ENCODE assay signal across 10 mouse cellular contexts in genomic region chr7:45415636-45416035, GRCm38 (mm10). TPM values are rescaled to one million over a fixed set of nuclear protein-coding genes. Genes with fewer than 3 reads are reported as not detected.
A peak's percentile ranks its signal among the peaks of the same experiment; 100 is the strongest.
DNase-seq lines count a peak whose midpoint lies in the region; ATAC-seq and TF ChIP-seq lines count a peak whose summit lies in the region.
"Had no signal": no experiment of that assay in that cellular context is flagged by ENCODE, and none has a peak within 500 bp of the region (broad histone marks: within the 10 kb centered on the region; RNA-seq: fewer than 3 reads in every experiment).

No protein-coding gene starts in this region.

- peak overlapping the region; percentile 49 for H3K9ac ChIP-seq in ES-Bruce4 (ENCODE audit: low read depth, poor library complexity, severe bottlenecking)
- H3K9ac ChIP-seq in embryonic facial prominence, embryonic 13.5 days: 0 out of 2 replicates have a peak overlapping the region, but pooled peaks have one; percentile 12
- H3K9ac ChIP-seq in liver, embryonic 15.5 days: no peak overlapping the region

- peaks cover 10% of the 10 kb centered on the region for H3K4me1 ChIP-seq in ES-Bruce4 (ENCODE audit: control insufficient read depth, insufficient read depth, low read length)
- H3K4me1 ChIP-seq in embryonic facial prominence, embryonic 13.5 days: peaks cover 49% of the 10 kb centered on the region
- H3K4me1 ChIP-seq in liver, embryonic 15.5 days (replicated peaks): peaks cover 22% of the 10 kb centered on the region

- ATAC-seq in embryonic facial prominence, embryonic 13.5 days (ENCODE audit: insufficient number of reproducible peaks, insufficient read depth, low FRiP score, low TSS enrichment, low read depth): no peak
- ATAC-seq in liver, embryonic 15.5 days (ENCODE audit: insufficient read depth): no peak
- ATAC-seq in megakaryocyte-erythroid progenitor cell, adult 5-6 weeks (replicated peaks; ENCODE audit: low FRiP score, low TSS enrichment, poor library complexity, severe bottlenecking): no peak

- no peak overlapping the region for H3K27ac ChIP-seq in layer of hippocampus, adult 2 months
- no peak overlapping the region for H3K27ac ChIP-seq in ES-Bruce4 (ENCODE audit: insufficient read depth, low read length)
- H3K27ac ChIP-seq in embryonic facial prominence, embryonic 13.5 days: no peak overlapping the region
- H3K27ac ChIP-seq in liver, embryonic 15.5 days (replicated peaks): no peak overlapping the region

- WGBS in embryonic facial prominence, embryonic 13.5 days: 12% methylated on average over 37 of the region's 37 CpGs
- 8% methylated on average over 37 of the region's 37 CpGs for WGBS in liver, embryonic 15.5 days (ENCODE audit: insufficient replicate concordance)

- H3K9me3 ChIP-seq in ES-Bruce4 (replicated peaks; ENCODE audit: control insufficient read depth, insufficient read depth, low read length, poor library complexity, severe bottlenecking): no peaks in the 10 kb centered on the region
- H3K9me3 ChIP-seq in embryonic facial prominence, embryonic 13.5 days: no peaks in the 10 kb centered on the region
- H3K9me3 ChIP-seq in liver, embryonic 15.5 days (replicated peaks): no peaks in the 10 kb centered on the region

- no peak for TF ChIP-seq POLR2A in ES-Bruce4 (IDR thresholded peaks at IDR 0.05; ENCODE audit: insufficient read depth, low read length)

- no peak for DNase-seq in layer of hippocampus, adult 2 months (ENCODE audit: low spot score in 2 of 2)
- DNase-seq in layer of hippocampus, adult 11-12 months (ENCODE audit: low spot score): no peak
- DNase-seq in embryo, embryonic 10 days (ENCODE audit: low spot score): no peak
- no peak for DNase-seq in gastrocnemius, postnatal 10 days

- no peaks in the 10 kb centered on the region for H3K27me3 ChIP-seq in ES-Bruce4 (ENCODE audit: control insufficient read depth, insufficient read depth, low read length, poor library complexity, severe bottlenecking)
- H3K27me3 ChIP-seq in embryonic facial prominence, embryonic 13.5 days: peaks cover 92% of the 10 kb centered on the region
- H3K27me3 ChIP-seq in liver, embryonic 15.5 days: peaks cover 100% of the 10 kb centered on the region

- no peak for TF ChIP-seq EP300 in ES-Bruce4 (IDR thresholded peaks at IDR 0.05; ENCODE audit: insufficient read depth, low read depth, low read length)

- H3K4me2 ChIP-seq in embryonic facial prominence, embryonic 13.5 days: peak overlapping the region; percentile 45
- peak overlapping the region; percentile 10; the same call in 1 of the 2 replicates for H3K4me2 ChIP-seq in liver, embryonic 15.5 days

- TF ChIP-seq CTCF in layer of hippocampus, adult 2 months (conservative IDR thresholded peaks at IDR 0.05): no peak
- TF ChIP-seq CTCF in ES-Bruce4 (IDR thresholded peaks at IDR 0.05; ENCODE audit: low read depth, low read length): no peak

- peak overlapping the region; percentile 41 for H3K4me3 ChIP-seq in layer of hippocampus, adult 2 months
- peak overlapping the region; percentile 43 for H3K4me3 ChIP-seq in ES-Bruce4 (ENCODE audit: low read depth, low read length)
- peak overlapping the region; percentile 15 for H3K4me3 ChIP-seq in embryonic facial prominence, embryonic 13.5 days
- H3K4me3 ChIP-seq in liver, embryonic 15.5 days (replicated peaks): no peak overlapping the region

- no peaks in the 10 kb centered on the region for H3K36me3 ChIP-seq in ES-Bruce4 (ENCODE audit: control insufficient read depth, insufficient read depth, low read length, poor library complexity, severe bottlenecking)
- peaks cover 2% of the 10 kb centered on the region for H3K36me3 ChIP-seq in embryonic facial prominence, embryonic 13.5 days
- no peaks in the 10 kb centered on the region for H3K36me3 ChIP-seq in liver, embryonic 15.5 days (replicated peaks)

RNA-seq across cellular contexts. Expression of gene Ntf5, which starts 2.1 kb away (rescaled TPM):
- total RNA-seq in layer of hippocampus, adult 2 months (2021): not detected
- polyA plus RNA-seq in ES-Bruce4 (2011; ENCODE audit: insufficient read depth, insufficient read length, low read depth, missing spikeins): 5.0 and 5.2 TPM in 2 replicates
- polyA plus RNA-seq in embryonic facial prominence, embryonic 13.5 days (2015; fragmentation: Nextera tagmentation; extraction: Ambion mirVana): 4.6 and 6.1 TPM in 2 replicates
- polyA plus RNA-seq in liver, embryonic 15.5 days (2015; fragmentation: Nextera tagmentation; extraction: Ambion mirVana): 0.22 and 0.24 TPM in 2 replicates
- total RNA-seq in megakaryocyte-erythroid progenitor cell, adult 5-6 weeks (2014; fragmentation: Nextera tagmentation): not detected in 2 replicates
- not detected in 2 replicates for total RNA-seq in megakaryocyte-erythroid progenitor cell, adult 5-6 weeks (2017)
- total RNA-seq in gastrocnemius, postnatal 10 days (2021): 1 to 10 TPM; 1.4 to 1.8 TPM
- total RNA-seq: neutrophil, adult 5-6 weeks had no signal

RNA-seq across cellular contexts. Expression of gene Lhb, which starts 5.0 kb away (rescaled TPM):
- total RNA-seq in layer of hippocampus, adult 2 months (2021): not detected
- not detected in 2 replicates for polyA plus RNA-seq in ES-Bruce4 (2011; ENCODE audit: insufficient read depth, insufficient read length, low read depth, missing spikeins)
- polyA plus RNA-seq in embryonic facial prominence, embryonic 13.5 days (2015; fragmentation: Nextera tagmentation; extraction: Ambion mirVana): 0.41 and 1.2 TPM in 2 replicates
- polyA plus RNA-seq in liver, embryonic 15.5 days (2015; fragmentation: Nextera tagmentation; extraction: Ambion mirVana): not detected in 2 replicates
- not detected in 2 replicates for total RNA-seq in megakaryocyte-erythroid progenitor cell, adult 5-6 weeks (2014; fragmentation: Nextera tagmentation)
- not detected in 2 replicates for total RNA-seq in megakaryocyte-erythroid progenitor cell, adult 5-6 weeks (2017)
- not detected for total RNA-seq in gastrocnemius, postnatal 10 days (2021)
- total RNA-seq: neutrophil, adult 5-6 weeks had no signal
- polyA plus RNA-seq: heart, postnatal 0 days had no signal

RNA-seq across cellular contexts. Expression of gene Kcna7, which starts 10.2 kb away (rescaled TPM):
- not detected for total RNA-seq in layer of hippocampus, adult 2 months (2021)
- 0.41 TPM in 1 of 2 replicates, not detected in the other for polyA plus RNA-seq in ES-Bruce4 (2011; ENCODE audit: insufficient read depth, insufficient read length, low read depth, missing spikeins)
- not detected in 2 replicates for polyA plus RNA-seq in embryonic facial prominence, embryonic 13.5 days (2015; fragmentation: Nextera tagmentation; extraction: Ambion mirVana)
- not detected in 2 replicates for polyA plus RNA-seq in liver, embryonic 15.5 days (2015; fragmentation: Nextera tagmentation; extraction: Ambion mirVana)
- total RNA-seq in megakaryocyte-erythroid progenitor cell, adult 5-6 weeks (2014; fragmentation: Nextera tagmentation): not detected in 2 replicates
- total RNA-seq in megakaryocyte-erythroid progenitor cell, adult 5-6 weeks (2017): not detected in 2 replicates
- total RNA-seq in gastrocnemius, postnatal 10 days (2021): 10 to 100 TPM; 25.4 to 29.6 TPM
- total RNA-seq: neutrophil, adult 5-6 weeks had no signal

RNA-seq across cellular contexts. Expression of gene Gys1, which starts 19.0 kb away (rescaled TPM):
- 10 to 100 TPM; 16.1 to 20.3 TPM for total RNA-seq in layer of hippocampus, adult 2 months (2021)
- polyA plus RNA-seq in ES-Bruce4 (2011; ENCODE audit: insufficient read depth, insufficient read length, low read depth, missing spikeins): 24.4 and 26.7 TPM in 2 replicates
- 38.0 and 39.6 TPM in 2 replicates for polyA plus RNA-seq in embryonic facial prominence, embryonic 13.5 days (2015; fragmentation: Nextera tagmentation; extraction: Ambion mirVana)
- polyA plus RNA-seq in liver, embryonic 15.5 days (2015; fragmentation: Nextera tagmentation; extraction: Ambion mirVana): 6.8 and 7.7 TPM in 2 replicates
- 5.9 and 6.2 TPM in 2 replicates for total RNA-seq in megakaryocyte-erythroid progenitor cell, adult 5-6 weeks (2014; fragmentation: Nextera tagmentation)
- 3.4 and 4.6 TPM in 2 replicates for total RNA-seq in megakaryocyte-erythroid progenitor cell, adult 5-6 weeks (2017)
- 100 to 1,000 TPM; 142 to 150 TPM for total RNA-seq in gastrocnemius, postnatal 10 days (2021)

RNA-seq across cellular contexts. Expression of gene Snrnp70, which starts 20.1 kb away (rescaled TPM):
- total RNA-seq in layer of hippocampus, adult 2 months (2021): 100 to 1,000 TPM; 456 to 514 TPM
- 686 and 799 TPM in 2 replicates for polyA plus RNA-seq in ES-Bruce4 (2011; ENCODE audit: insufficient read depth, insufficient read length, low read depth, missing spikeins)
- polyA plus RNA-seq in embryonic facial prominence, embryonic 13.5 days (2015; fragmentation: Nextera tagmentation; extraction: Ambion mirVana): 285 and 299 TPM in 2 replicates
- 77.8 and 86.3 TPM in 2 replicates for polyA plus RNA-seq in liver, embryonic 15.5 days (2015; fragmentation: Nextera tagmentation; extraction: Ambion mirVana)
- total RNA-seq in megakaryocyte-erythroid progenitor cell, adult 5-6 weeks (2014; fragmentation: Nextera tagmentation): 350 and 415 TPM in 2 replicates
- total RNA-seq in megakaryocyte-erythroid progenitor cell, adult 5-6 weeks (2017): 478 and 585 TPM in 2 replicates
- total RNA-seq in gastrocnemius, postnatal 10 days (2021): 100 to 1,000 TPM; 123 to 156 TPM

Comparison
In these comparisons a context has a peak if more than half of its experiments do, and no peak if none do; other contexts are left out.
1. RNA of gene Kcna7, which starts 10.2 kb away (total RNA-seq): 25.4 to 29.6 TPM in gastrocnemius, postnatal 10 days; not detected in layer of hippocampus, adult 2 months and not detected in megakaryocyte-erythroid progenitor cell, adult 5-6 weeks; every median in the first group is over 10 times any median in the second.